Mouse (Mus musculus): Measurements from ENCODE around the gene 2310011J03Rik. TPM values are rescaled to one million over a fixed set of nuclear protein-coding genes. Genes with fewer than 3 reads are reported as not detected.

Gene 2310011J03Rik
- total and polyA plus RNA-seq, 3 experiments = 34.6 to 46.8 (median 37.5) TPM

DNA sequence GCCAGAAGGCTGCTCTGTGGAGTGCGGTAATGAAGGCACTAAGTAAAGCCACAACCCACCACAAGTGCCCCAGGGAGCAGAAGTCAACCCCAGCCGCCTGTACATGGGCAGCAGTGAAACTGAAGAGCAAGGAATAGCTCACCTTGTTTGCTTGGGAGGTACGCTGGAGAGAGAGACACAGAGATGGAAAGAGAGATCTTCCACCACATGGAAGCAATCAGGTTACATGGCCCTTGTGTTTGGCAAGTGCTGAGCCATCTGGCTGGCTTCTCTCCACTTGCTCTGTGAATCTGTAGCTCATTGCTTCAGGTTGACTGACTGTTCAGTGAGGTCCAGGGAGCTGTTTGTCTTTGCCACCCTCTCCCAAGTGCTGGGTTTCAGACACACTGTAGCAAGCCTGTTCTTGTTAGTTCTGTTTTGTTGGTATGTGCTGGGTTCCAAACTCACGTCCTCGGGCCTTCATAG, 12.2 kb upstream of the 2310011J03Rik start:
- in situ Hi-C loops (cut with MboI; ENCODE audit: low pct_ligation_motif_present, low pct_unique_long_range_greater_than_20kb, low sequenced_read_pairs) (no loop called here), dilution Hi-C loops (cut with MboI; ENCODE audit: extremely low pct_ligation_motif_present, extremely low pct_unique_long_range_greater_than_20kb, low sequenced_read_pairs) (no loop called here)
- Histone ChIP-seq H3K4me2 (ENCODE audit: insufficient read depth, low read depth, poor library complexity, severe bottlenecking) (no peak overlapping the region), H3K4me3 (replicated peaks in 1 of 3; ENCODE audit: low read depth in 2 of 3, low read length in 2 of 3, poor library complexity in 1 of 3) (no peak overlapping the region), H3K36me3 (replicated peaks in 1 of 2; ENCODE audit: control insufficient read depth in 1 of 2, insufficient read depth in 1 of 2, low read length in 1 of 2) (peaks cover 22 to 28% of the 10 kb centered on the region in 2 experiments), H3K4me1 (ENCODE audit: control insufficient read depth in 1 of 2, insufficient read depth in 2 of 2) (peaks cover 30 to 48% of the 10 kb centered on the region in 2 experiments), H3K27me3 (replicated peaks) (peaks cover 45% of the 10 kb centered on the region), H3K27ac (ENCODE audit: insufficient read depth, low read depth) (no peak overlapping the region), H3K79me2 (replicated peaks; ENCODE audit: control insufficient read depth, extremely low read depth, insufficient read depth, poor library complexity, severe bottlenecking) (no peaks in the 10 kb centered on the region), H3K9me3 (replicated peaks; ENCODE audit: low read length) (peaks cover 5% of the 10 kb centered on the region), H3K9ac (ENCODE audit: insufficient read depth, low read depth) (no peak overlapping the region)
- no peak for DNase-seq (ENCODE audit: extremely low read depth)
- TF ChIP-seq BHLHE40 (IDR thresholded peaks at IDR 0.05; ENCODE audit: low read depth, low read length) (no peak), MAFK (IDR thresholded peaks at IDR 0.05; ENCODE audit: insufficient replicate concordance, low read length) (no peak), CHD1 (IDR thresholded peaks at IDR 0.05; ENCODE audit: low read depth, low read length) (no peak), SMC3 (IDR thresholded peaks at IDR 0.05; ENCODE audit: low read depth, low read length) (no peak), SIN3A (IDR thresholded peaks at IDR 0.05; ENCODE audit: low read length) (no peak)

DNA sequence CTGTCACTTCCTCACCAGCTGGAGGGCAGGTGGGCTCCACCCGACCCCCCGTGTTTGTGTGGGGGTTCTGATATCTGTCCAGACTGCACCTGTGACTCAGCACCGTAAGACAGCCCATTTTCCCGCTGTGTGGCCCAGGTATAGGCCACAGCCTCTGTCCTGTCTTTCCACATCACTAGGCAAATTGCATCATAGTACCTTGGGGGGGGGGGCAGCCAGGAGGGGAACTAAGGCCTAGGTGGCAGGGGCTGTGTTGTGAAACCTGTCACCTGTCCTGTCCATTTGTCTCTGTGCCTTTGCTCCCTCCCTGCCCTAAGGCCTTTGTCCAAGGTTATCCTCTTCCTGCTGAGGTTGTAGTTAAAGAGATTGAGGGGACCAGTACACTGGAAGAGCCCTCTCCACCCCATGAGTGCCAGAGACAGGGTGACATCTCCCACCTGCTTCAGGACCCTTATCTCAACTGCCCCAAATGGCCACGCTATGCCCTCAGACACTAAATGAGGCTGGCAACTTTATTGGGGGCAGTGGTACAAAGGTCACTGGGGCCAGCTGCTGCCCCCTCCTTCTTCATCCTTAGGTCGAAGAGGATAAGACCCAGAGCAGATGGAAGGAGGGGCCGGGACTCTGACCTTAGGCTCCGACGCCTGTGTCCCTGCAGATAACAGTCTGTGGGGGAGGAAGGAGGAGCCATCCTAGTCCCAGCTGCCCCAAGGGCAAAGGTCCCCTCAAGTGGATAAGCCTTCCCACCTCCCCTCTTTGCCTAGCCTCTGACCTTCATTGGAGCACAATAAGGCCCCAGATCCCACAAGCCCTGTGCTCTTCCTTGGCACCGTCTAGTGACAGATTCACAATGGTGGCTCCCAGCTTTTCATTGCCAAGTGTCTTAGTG, 11.5 kb upstream of the 2310011J03Rik start:
- Histone ChIP-seq H3K4me1 (ENCODE audit: control insufficient read depth in 1 of 2, insufficient read depth in 2 of 2) (peaks cover 30 to 48% of the 10 kb centered on the region in 2 experiments), H3K27me3 (replicated peaks) (peaks cover 50% of the 10 kb centered on the region), H3K4me2 (ENCODE audit: insufficient read depth, low read depth, poor library complexity, severe bottlenecking) (peak overlapping the region; percentile 58), H3K36me3 (replicated peaks in 1 of 2; ENCODE audit: control insufficient read depth in 1 of 2, insufficient read depth in 1 of 2, low read length in 1 of 2) (peaks cover 22 to 28% of the 10 kb centered on the region in 2 experiments), H3K9ac (ENCODE audit: insufficient read depth, low read depth) (peak overlapping the region; percentile 41), H3K27ac (ENCODE audit: insufficient read depth, low read depth) (no peak overlapping the region), H3K4me3 (replicated peaks in 1 of 3; ENCODE audit: low read depth in 2 of 3, low read length in 2 of 3, poor library complexity in 1 of 3) (peak overlapping the region in 1 of 3 experiments; percentile 55), H3K9me3 (replicated peaks; ENCODE audit: low read length) (peaks cover 5% of the 10 kb centered on the region), H3K79me2 (replicated peaks; ENCODE audit: control insufficient read depth, extremely low read depth, insufficient read depth, poor library complexity, severe bottlenecking) (no peaks in the 10 kb centered on the region)
- DNase-seq (ENCODE audit: extremely low read depth) = no peak
- dilution Hi-C loops (cut with MboI; ENCODE audit: extremely low pct_ligation_motif_present, extremely low pct_unique_long_range_greater_than_20kb, low sequenced_read_pairs) = no loop called here
- TF ChIP-seq SMC3 (IDR thresholded peaks at IDR 0.05; ENCODE audit: low read depth, low read length) (no peak), JUND (conservative IDR thresholded peaks at IDR 0.05; ENCODE audit: low read depth, low read length) (no peak), RAD21 (IDR thresholded peaks at IDR 0.05; ENCODE audit: low read depth, low read length) (no peak), USF1 (IDR thresholded peaks at IDR 0.05; ENCODE audit: low read depth, low read length) (no peak), JUN (IDR thresholded peaks at IDR 0.05; ENCODE audit: insufficient read depth, low read depth, low read length) (no peak)
- in situ Hi-C loops (cut with MboI; ENCODE audit: low pct_ligation_motif_present, low pct_unique_long_range_greater_than_20kb, low sequenced_read_pairs) = no loop called here

DNA sequence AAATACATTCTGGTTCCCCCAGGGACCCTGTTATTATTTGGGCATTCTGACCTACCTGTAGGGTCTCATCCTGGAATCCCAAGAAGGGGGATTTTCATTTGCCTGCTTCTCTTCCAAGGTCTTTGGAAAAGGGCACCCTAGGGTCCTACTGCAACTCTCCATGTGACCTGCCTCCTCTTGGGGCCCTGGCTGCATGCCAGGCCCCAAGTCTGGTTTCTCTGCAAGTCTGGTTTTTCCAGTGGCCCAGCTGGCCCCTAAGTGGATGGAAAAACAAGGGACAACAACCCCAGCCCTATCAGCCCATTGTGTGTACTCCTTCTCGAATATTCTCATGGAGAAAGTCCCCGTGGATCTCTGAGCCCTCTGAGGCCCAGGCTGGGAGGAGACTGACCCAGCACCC, 10.6 kb upstream of the 2310011J03Rik start:
- Histone ChIP-seq H3K4me1 (ENCODE audit: control insufficient read depth in 1 of 2, insufficient read depth in 2 of 2) (peaks cover 25 to 40% of the 10 kb centered on the region in 2 experiments), H3K9ac (ENCODE audit: insufficient read depth, low read depth) (peak overlapping the region; percentile 41), H3K9me3 (replicated peaks; ENCODE audit: low read length) (peaks cover 5% of the 10 kb centered on the region), H3K36me3 (replicated peaks in 1 of 2; ENCODE audit: control insufficient read depth in 1 of 2, insufficient read depth in 1 of 2, low read length in 1 of 2) (peaks cover 17 to 22% of the 10 kb centered on the region in 2 experiments), H3K4me3 (replicated peaks in 1 of 3; ENCODE audit: low read depth in 2 of 3, low read length in 2 of 3, poor library complexity in 1 of 3) (peak overlapping the region; percentile 55 to 71 (median 55)), H3K27me3 (replicated peaks) (peaks cover 56% of the 10 kb centered on the region), H3K27ac (ENCODE audit: insufficient read depth, low read depth) (no peak overlapping the region), H3K4me2 (ENCODE audit: insufficient read depth, low read depth, poor library complexity, severe bottlenecking) (peak overlapping the region; percentile 58), H3K79me2 (replicated peaks; ENCODE audit: control insufficient read depth, extremely low read depth, insufficient read depth, poor library complexity, severe bottlenecking) (no peaks in the 10 kb centered on the region)
- dilution Hi-C loops (cut with MboI; ENCODE audit: extremely low pct_ligation_motif_present, extremely low pct_unique_long_range_greater_than_20kb, low sequenced_read_pairs) (no loop called here), in situ Hi-C loops (cut with MboI; ENCODE audit: low pct_ligation_motif_present, low pct_unique_long_range_greater_than_20kb, low sequenced_read_pairs) (no loop called here)
- TF ChIP-seq UBTF (IDR thresholded peaks at IDR 0.05; ENCODE audit: low read depth, low read length) (no peak), IRF4 (IDR thresholded peaks at IDR 0.05; ENCODE audit: low read depth, low read length) (0 out of 2 replicates have a peak, but pooled peaks have one; percentile 15), MEF2A (IDR thresholded peaks at IDR 0.05; ENCODE audit: borderline replicate concordance, low read depth, low read length) (no peak), SMC3 (IDR thresholded peaks at IDR 0.05; ENCODE audit: low read depth, low read length) (no peak), BHLHE40 (IDR thresholded peaks at IDR 0.05; ENCODE audit: low read depth, low read length) (no peak), E2F4 (IDR thresholded peaks at IDR 0.05; ENCODE audit: insufficient replicate concordance, low read depth, low read length) (no peak), MAX (IDR thresholded peaks at IDR 0.05; ENCODE audit: low read length) (0 out of 2 replicates have a peak, but pooled peaks have one; percentile 17), MXI1 (IDR thresholded peaks at IDR 0.05; ENCODE audit: low read depth, low read length) (peak; percentile 28; the same call in 1 of the 2 replicates), TCF12 (IDR thresholded peaks at IDR 0.05; ENCODE audit: low read depth, low read length) (0 out of 2 replicates have a peak, but pooled peaks have one; percentile 16), PAX5 (IDR thresholded peaks at IDR 0.05; ENCODE audit: low read length) (no peak), MYC (IDR thresholded peaks at IDR 0.05; ENCODE audit: low read depth, low read length) (no peak)
- no peak for DNase-seq (ENCODE audit: extremely low read depth)

Measured in CH12.LX (cell line).